Mouse (Mus musculus) CH12.LX (cell line): ENCODE measurements around the gene Stard10. TPM values are rescaled to one million over a fixed set of nuclear protein-coding genes. Genes with fewer than 3 reads are reported as not detected.

Experiments
- DNase-seq: peaks from one replicate; pipeline ENCODE4 v3.0.0-alpha.2; 2013; ENCODE audit errors: extremely low read depth
- H3K27ac ChIP-seq: 2 replicates; pipeline ENCODE4 v1.5.1; 2012; ENCODE audit warnings: low read depth, mild to moderate bottlenecking, control low read depth, moderate library complexity; ENCODE audit not compliant: insufficient read depth
- H3K27me3 ChIP-seq: replicated peaks from 2 replicates; pipeline ENCODE3; 2012; ENCODE audit warnings: inconsistent platforms
- H3K36me3 ChIP-seq, 2 experiments: replicated peaks in 1 of 2; 2 replicates each; pipeline versions ENCODE3 to v1.6.1; 2012; ENCODE audit warnings: inconsistent platforms in 1 of 2, low read length in 1 of 2, mild to moderate bottlenecking in 1 of 2, mixed read lengths in 1 of 2, moderate library complexity in 1 of 2; ENCODE audit not compliant: control insufficient read depth in 1 of 2, insufficient read depth in 1 of 2
- H3K4me1 ChIP-seq, 2 experiments: 2 replicates each; pipeline ENCODE4 v1.6.1; 2012; ENCODE audit warnings: inconsistent platforms in 1 of 2, moderate library complexity in 1 of 2; ENCODE audit not compliant: insufficient read depth in 2 of 2, control insufficient read depth in 1 of 2
- H3K4me2 ChIP-seq: 2 replicates; pipeline ENCODE4 v1.6.1; 2012; ENCODE audit warnings: low read depth, mild to moderate bottlenecking, control low read depth; ENCODE audit not compliant: poor library complexity, insufficient read depth, severe bottlenecking
- H3K4me3 ChIP-seq, 3 experiments: fragments of 150-350 bp in 1 of 3; sonication (generic) in 1 of 3; replicated peaks in 1 of 3; 2 replicates each; pipeline versions ENCODE3 to v1.5.1; 2011 to 2012; ENCODE audit warnings: low read depth in 2 of 3, low read length in 2 of 3, mild to moderate bottlenecking in 2 of 3, moderate library complexity in 2 of 3, control low read depth in 1 of 3, improper control_type of control experiment in 1 of 3, inconsistent platforms in 1 of 3, mixed read lengths in 1 of 3; ENCODE audit not compliant: poor library complexity in 1 of 3
- H3K79me2 ChIP-seq: replicated peaks from 2 replicates; pipeline ENCODE4 v1.6.1; 2012; ENCODE audit warnings: mild to moderate bottlenecking, moderate library complexity; ENCODE audit not compliant: control insufficient read depth, poor library complexity, insufficient read depth, severe bottlenecking; ENCODE audit errors: extremely low read depth
- H3K9ac ChIP-seq: 2 replicates; pipeline ENCODE4 v1.6.1; 2012; ENCODE audit warnings: low read depth, mild to moderate bottlenecking, control low read depth, moderate library complexity; ENCODE audit not compliant: insufficient read depth
- H3K9me3 ChIP-seq: replicated peaks from 2 replicates; pipeline ENCODE3; 2012; ENCODE audit warnings: low read length, inconsistent platforms, mixed read lengths
- E2F4 ChIP-seq: IDR thresholded peaks from 2 replicates; pipeline ENCODE4 v1.6.1; 2011; ENCODE audit warnings: low read depth, low read length, improper control_type of control experiment; ENCODE audit not compliant: insufficient replicate concordance
- EP300 ChIP-seq: IDR thresholded peaks from 2 replicates; pipeline ENCODE4 v1.6.1; 2011; ENCODE audit warnings: low read length, improper control_type of control experiment
- GABPA ChIP-seq: IDR thresholded peaks from 2 replicates; pipeline ENCODE4 v1.6.1; 2012; ENCODE audit warnings: low read depth, low read length, improper control_type of control experiment, inconsistent platforms; ENCODE audit not compliant: insufficient replicate concordance
- HCFC1 ChIP-seq: IDR thresholded peaks from 2 replicates; pipeline ENCODE4 v1.6.1; 2012; ENCODE audit warnings: low read depth, mild to moderate bottlenecking, inconsistent platforms, low read length, improper control_type of control experiment
- JUN ChIP-seq: IDR thresholded peaks from 2 replicates; pipeline ENCODE4 v1.6.1; 2011; ENCODE audit warnings: low read depth, mild to moderate bottlenecking, low read length, improper control_type of control experiment, moderate library complexity; ENCODE audit not compliant: insufficient read depth
- JUND ChIP-seq: conservative IDR thresholded peaks from 2 replicates; pipeline ENCODE4 v1.6.1; 2011; ENCODE audit warnings: low read depth, low read length, improper control_type of control experiment
- MAFK ChIP-seq: IDR thresholded peaks from 2 replicates; pipeline ENCODE4 v1.6.1; 2011; ENCODE audit warnings: low read length, improper control_type of control experiment; ENCODE audit not compliant: insufficient replicate concordance
- MAX ChIP-seq: IDR thresholded peaks from 2 replicates; pipeline ENCODE4 v1.6.1; 2011; ENCODE audit warnings: low read length, improper control_type of control experiment
- MEF2A ChIP-seq: IDR thresholded peaks from 2 replicates; pipeline ENCODE4 v1.6.1; 2014; ENCODE audit warnings: low read depth, mild to moderate bottlenecking, inconsistent platforms, low read length, improper control_type of control experiment, borderline replicate concordance
- MXI1 ChIP-seq: IDR thresholded peaks from 2 replicates; pipeline ENCODE4 v1.6.1; 2011; ENCODE audit warnings: mild to moderate bottlenecking, low read depth, low read length, improper control_type of control experiment
- MYC ChIP-seq: IDR thresholded peaks from 2 replicates; pipeline ENCODE4 v1.6.1; 2011; ENCODE audit warnings: low read depth, mild to moderate bottlenecking, improper control_type of control experiment, low read length
- NELFE ChIP-seq: IDR thresholded peaks from 2 replicates; pipeline ENCODE4 v1.6.1; 2011; ENCODE audit warnings: low read depth, low read length, improper control_type of control experiment
- PAX5 ChIP-seq: IDR thresholded peaks from 2 replicates; pipeline ENCODE4 v1.6.1; 2012; ENCODE audit warnings: low read length, inconsistent platforms, mixed read lengths
- POLR2A ChIP-seq: IDR thresholded peaks from 2 replicates; pipeline ENCODE4 v1.6.1; 2011; ENCODE audit warnings: low read depth, mild to moderate bottlenecking, improper control_type of control experiment, low read length
- TBP ChIP-seq: conservative IDR thresholded peaks from 2 replicates; pipeline ENCODE4 v1.6.1; 2011; ENCODE audit warnings: low read depth, low read length, improper control_type of control experiment
- UBTF ChIP-seq: IDR thresholded peaks from 2 replicates; pipeline ENCODE4 v1.6.1; 2012; ENCODE audit warnings: low read depth, mild to moderate bottlenecking, inconsistent platforms, low read length, improper control_type of control experiment, moderate library complexity
- USF2 ChIP-seq: conservative IDR thresholded peaks from 2 replicates; pipeline ENCODE4 v1.6.1; 2011; ENCODE audit warnings: low read depth, low read length, improper control_type of control experiment
- ZKSCAN1 ChIP-seq: IDR thresholded peaks from 2 replicates; pipeline ENCODE4 v1.6.1; 2012; ENCODE audit warnings: low read depth, inconsistent platforms, low read length, improper control_type of control experiment, borderline replicate concordance
- ZMIZ1 ChIP-seq: IDR thresholded peaks from 2 replicates; pipeline ENCODE4 v1.6.1; 2012; ENCODE audit warnings: low read depth, mild to moderate bottlenecking, inconsistent platforms, low read length, improper control_type of control experiment
- ZNF384 ChIP-seq: IDR thresholded peaks from 2 replicates; pipeline ENCODE4 v1.6.1; 2012; ENCODE audit warnings: low read depth, low read length, improper control_type of control experiment, inconsistent platforms
- dilution Hi-C: fragments of 300-500 bp; cut with MboI; formaldehyde crosslinking; loops from 2 replicates; pipeline ENCODE4 v1.14.3; 2020; ENCODE audit warnings: low sequenced_read_pairs; ENCODE audit not compliant: extremely low pct_unique_long_range_greater_than_20kb, extremely low pct_ligation_motif_present
- in situ Hi-C: fragments of 300-500 bp; cut with MboI; formaldehyde crosslinking; loops from 3 replicates; pipeline ENCODE4 v1.14.3; 2019; ENCODE audit warnings: low sequenced_read_pairs, low pct_ligation_motif_present, low pct_unique_long_range_greater_than_20kb, mixed read lengths
- polyA plus RNA-seq: library from polyadenylated mRNA; unstranded; fragments of >175 nt; gene quantifications from 2 replicates; pipeline ENCODE4 v1.2.1, GENCODE M21; 2012; ENCODE audit warnings: low read depth; ENCODE audit not compliant: insufficient read length
- total RNA-seq, 2 experiments: library from RNA; depleted of rRNA; stranded (reverse); fragments of 300-350 nt in 1 of 2; fragments of >200 nt in 1 of 2; gene quantifications; 2 replicates each; pipeline ENCODE4 v1.2.3; 2012 to 2014

Stard10 gene
- total and polyA plus RNA-seq, 3 experiments: 2.4 to 12.7 (median 6.7) TPM

DNA sequence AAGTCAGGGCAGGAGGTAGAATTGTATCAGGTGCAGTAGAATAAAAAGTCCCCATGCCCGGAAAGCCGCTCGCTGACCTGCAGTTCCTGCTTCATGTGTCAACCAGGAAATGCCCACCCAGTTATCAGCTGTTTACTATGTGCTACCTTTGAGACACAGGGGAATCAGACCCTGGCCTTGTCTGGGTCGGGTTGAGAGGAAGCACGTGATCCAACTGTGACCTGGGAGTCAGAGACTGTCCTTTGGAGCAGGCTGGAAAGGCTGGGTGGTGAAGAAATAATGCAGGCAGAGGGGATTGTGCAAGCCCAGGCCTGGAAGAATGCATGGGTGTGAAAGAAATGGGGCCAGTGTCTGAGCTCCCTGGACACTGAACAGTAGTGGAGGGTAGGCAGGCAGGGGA lies 37.5 kb downstream of the Stard10 start:
- peaks cover 11 to 74% of the 10 kb centered on the region in 2 experiments for H3K4me1 ChIP-seq
- H3K36me3 ChIP-seq: peaks cover 0 to 27% of the 10 kb centered on the region in 2 experiments
- H3K27ac ChIP-seq: no peak overlapping the region

DNA sequence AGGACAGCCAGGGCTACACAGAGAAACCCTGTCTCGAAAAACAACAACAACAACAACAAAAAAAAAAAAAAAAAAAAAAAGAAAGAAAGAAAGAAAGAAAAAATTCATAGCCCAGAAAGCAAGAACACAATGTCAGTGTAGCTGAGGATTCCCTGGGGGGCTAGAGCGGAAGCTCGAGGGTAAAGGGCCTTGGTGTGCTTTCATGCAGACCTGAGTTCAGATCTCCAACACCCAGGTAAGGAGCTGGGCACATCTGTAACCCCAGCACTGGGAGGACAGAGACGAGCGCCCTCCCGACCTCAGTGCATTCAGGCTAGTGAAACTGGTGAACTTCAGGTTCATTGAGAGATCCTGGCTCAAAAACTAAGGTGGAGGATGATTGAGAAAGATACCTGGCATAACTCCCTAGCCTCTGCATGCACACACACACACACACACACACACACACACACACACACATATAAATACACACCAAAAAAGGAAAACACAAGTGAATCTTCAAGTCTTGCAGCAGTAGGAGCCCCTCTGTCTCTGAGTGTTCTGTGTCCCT lies 38.7 kb downstream of the Stard10 start:
- in situ Hi-C loops (no loop called here), dilution Hi-C loops (no loop called here)
- H3K4me1 ChIP-seq: peaks cover 16 to 78% of the 10 kb centered on the region in 2 experiments
- no peak overlapping the region for H3K4me3 ChIP-seq
- no peak overlapping the region for H3K4me2 ChIP-seq
- TF ChIP-seq JUND (no peak), UBTF (no peak), MEF2A (no peak), GABPA (no peak), TBP (no peak), MAX (no peak), MAFK (no peak), POLR2A (no peak), USF2 (no peak), MXI1 (no peak), PAX5 (no peak), ZKSCAN1 (no peak), NELFE (no peak), MYC (no peak), ZMIZ1 (no peak), HCFC1 (no peak), JUN (no peak)
- no peaks in the 10 kb centered on the region for H3K9me3 ChIP-seq
- H3K27me3 ChIP-seq: no peaks in the 10 kb centered on the region
- H3K27ac ChIP-seq: no peak overlapping the region
- peaks cover 0 to 21% of the 10 kb centered on the region in 2 experiments for H3K36me3 ChIP-seq
- no peak for DNase-seq
- H3K9ac ChIP-seq: no peak overlapping the region
- no peaks in the 10 kb centered on the region for H3K79me2 ChIP-seq

More for the DNA sequence above, 37.5 kb downstream of the Stard10 start:
- dilution Hi-C loops (no loop called here), in situ Hi-C loops (loop anchor here (5.0 kb wide), 1 partner anchor 37 kb away; the partner anchor contains the start of gene Stard10)
- Histone ChIP-seq H3K4me2 (no peak overlapping the region), H3K4me3 (no peak overlapping the region), H3K27me3 (no peaks in the 10 kb centered on the region), H3K9ac (no peak overlapping the region), H3K9me3 (no peaks in the 10 kb centered on the region), H3K79me2 (no peaks in the 10 kb centered on the region)
- DNase-seq: no peak
- TF ChIP-seq E2F4 (no peak), MAX (no peak), TBP (no peak), MEF2A (no peak), GABPA (no peak), ZKSCAN1 (no peak), EP300 (no peak), ZNF384 (no peak), UBTF (no peak)
